9 mouse cellular contexts compared by ENCODE assay signal in genomic region chr15:78744206-78744605, GRCm38 (mm10). TPM values are rescaled to one million over a fixed set of nuclear protein-coding genes. Genes with fewer than 3 reads are reported as not detected.
DNase-seq lines count a peak whose midpoint lies in the region; ATAC-seq and TF ChIP-seq lines count a peak whose summit lies in the region.
"Had no signal": no experiment of that assay in that cellular context is flagged by ENCODE, and none has a peak within 500 bp of the region (broad histone marks: within the 10 kb centered on the region; RNA-seq: fewer than 3 reads in every experiment).

No protein-coding gene starts in this region.

- no peaks in the 10 kb centered on the region for H3K36me3 ChIP-seq in kidney, embryonic 15.5 days
- no peaks in the 10 kb centered on the region for H3K36me3 ChIP-seq in midbrain, postnatal 0 days (ENCODE audit: insufficient read depth, low read length)

- peaks cover 27% of the 10 kb centered on the region; the same call in 1 of the 2 replicates for H3K27me3 ChIP-seq in kidney, embryonic 15.5 days
- no peaks in the 10 kb centered on the region for H3K27me3 ChIP-seq in midbrain, postnatal 0 days (ENCODE audit: insufficient read depth, low read length)

- H3K4me1 ChIP-seq in kidney, embryonic 15.5 days, result no peaks in the 10 kb centered on the region
- no peaks in the 10 kb centered on the region for H3K4me1 ChIP-seq in midbrain, postnatal 0 days (ENCODE audit: insufficient read depth, low read length)

- no peak overlapping the region for H3K27ac ChIP-seq in kidney, embryonic 15.5 days
- H3K27ac ChIP-seq in midbrain, postnatal 0 days (ENCODE audit: low read depth, low read length), result no peak overlapping the region

- no peaks in the 10 kb centered on the region for H3K9me3 ChIP-seq in kidney, embryonic 15.5 days (replicated peaks)
- H3K9me3 ChIP-seq in midbrain, postnatal 0 days (ENCODE audit: low read length), result no peaks in the 10 kb centered on the region

- ATAC-seq in kidney, embryonic 15.5 days (replicated peaks; ENCODE audit: low FRiP score), result no peak
- ATAC-seq in midbrain, postnatal 0 days (ENCODE audit: low FRiP score), result peak; percentile 23; the same call in 1 of the 2 replicates

- no peak overlapping the region for H3K4me3 ChIP-seq in kidney, embryonic 15.5 days (replicated peaks)
- no peak overlapping the region for H3K4me3 ChIP-seq in midbrain, postnatal 0 days (ENCODE audit: low read depth, low read length)
- H3K4me3 ChIP-seq: myocyte had no signal

- no peak overlapping the region for H3K9ac ChIP-seq in kidney, embryonic 15.5 days
- H3K9ac ChIP-seq in midbrain, postnatal 0 days (replicated peaks; ENCODE audit: low read length, poor library complexity, severe bottlenecking), result no peak overlapping the region

- peak; percentile 100 for TF ChIP-seq CTCF in midbrain, postnatal 0 days (IDR thresholded peaks at IDR 0.05)

- intact Hi-C loops in left cerebral cortex, postnatal 4 days (cut with DNase I), result loop anchor here (5.0 to 10.0 kb wide), 2 partner anchors 122 to 299 kb away; no protein-coding TSS in a partner anchor

- DNase-seq in kidney, adult 11 months, result peak; percentile 41
- DNase-seq in cerebellum, adult 9-11 months, result peak; percentile 13
- peak; percentile 57 to 85 for DNase-seq in frontal cortex, postnatal 10 days (ENCODE audit: low spot score in 2 of 2)
- peak; percentile 88 for DNase-seq in induced T-regulatory cell, adult 2 months (ENCODE audit: low read depth)
- DNase-seq in left cerebral cortex, postnatal 4 days, result peak; percentile 87
- DNase-seq in midbrain, postnatal 0 days (ENCODE audit: low spot score), result peak; percentile 86
- peak; percentile 75 to 84 for DNase-seq in spleen, postnatal 10 days (ENCODE audit: low spot score in 2 of 2)

- H3K4me2 ChIP-seq in kidney, embryonic 15.5 days, result no peak overlapping the region
- no peak overlapping the region for H3K4me2 ChIP-seq in midbrain, postnatal 0 days (ENCODE audit: low read depth, low read length, poor library complexity, severe bottlenecking)

- 3% methylated on average over 5 of the region's 5 CpGs for WGBS in kidney, embryonic 15.5 days
- 5% methylated on average over 5 of the region's 5 CpGs for WGBS in midbrain, postnatal 0 days

RNA-seq across cellular contexts. Expression of gene Elfn2, which starts 25.6 kb away (rescaled TPM):
- polyA plus RNA-seq in kidney, embryonic 15.5 days (2015; fragmentation: Nextera tagmentation; extraction: Ambion mirVana), result 0.04 TPM in 1 of 2 replicates, not detected in the other
- 10 to 100 TPM; 79.2 to 81.2 TPM for total RNA-seq in left cerebral cortex, postnatal 4 days (2021)
- total RNA-seq in midbrain, postnatal 0 days (2014; rRNA removed), result 44.6 and 52.1 TPM in 2 replicates
- polyA plus RNA-seq in midbrain, postnatal 0 days (2015; fragmentation: Nextera tagmentation; extraction: Ambion mirVana), result 10.2 and 10.7 TPM in 2 replicates

RNA-seq across cellular contexts. Expression of gene Mfng, which starts 29.1 kb away (rescaled TPM):
- 25.4 and 25.6 TPM in 2 replicates for polyA plus RNA-seq in kidney, embryonic 15.5 days (2015; fragmentation: Nextera tagmentation; extraction: Ambion mirVana)
- total RNA-seq in left cerebral cortex, postnatal 4 days (2021), result 1 to 10 TPM; 7.3 to 7.7 TPM
- 4.6 and 6.9 TPM in 2 replicates for total RNA-seq in midbrain, postnatal 0 days (2014; rRNA removed)
- 7.6 and 8.1 TPM in 2 replicates for polyA plus RNA-seq in midbrain, postnatal 0 days (2015; fragmentation: Nextera tagmentation; extraction: Ambion mirVana)

RNA-seq across cellular contexts. Expression of gene Card10, which starts 58.6 kb away (rescaled TPM):
- polyA plus RNA-seq in kidney, embryonic 15.5 days (2015; fragmentation: Nextera tagmentation; extraction: Ambion mirVana), result 9.1 and 9.5 TPM in 2 replicates
- 1 to 10 TPM; 5.2 to 5.4 TPM for total RNA-seq in left cerebral cortex, postnatal 4 days (2021)
- 0.71 and 1.6 TPM in 2 replicates for total RNA-seq in midbrain, postnatal 0 days (2014; rRNA removed)
- polyA plus RNA-seq in midbrain, postnatal 0 days (2015; fragmentation: Nextera tagmentation; extraction: Ambion mirVana), result 2.2 and 2.5 TPM in 2 replicates

Comparison
In these comparisons a context has a peak if more than half of its experiments do, and no peak if none do; other contexts are left out.
1. DNase-seq: peak in every context shown above with its lines; median percentile 88 in induced T-regulatory cell, adult 2 months; 87 in left cerebral cortex, postnatal 4 days; 86 in midbrain, postnatal 0 days; 80 in spleen, postnatal 10 days; 71 in frontal cortex, postnatal 10 days; 41 in kidney, adult 11 months; 13 in cerebellum, adult 9-11 months.